Mouse (Mus musculus): ENCODE measurements around the gene Ube2s. TPM values are rescaled to one million over a fixed set of nuclear protein-coding genes. Genes with fewer than 3 reads are reported as not detected.
"Not testable (repeated sequence)": the region's sequence is repeated elsewhere in the genome, so short reads cannot be mapped to it uniquely, and the experiment has no call there.

Ube2s gene
- polyA plus RNA-seq, 1 experiment from 2014 or later, result 408 TPM

- H3K4me1 ChIP-seq, result peaks cover 38% of the 10 kb centered on the region
- WGBS, result under 1% methylated on average over 16 of the region's 16 CpGs
- peak overlapping the region; percentile 65 for H3K4me3 ChIP-seq
- peaks cover 87% of the 10 kb centered on the region for H3K27me3 ChIP-seq (ENCODE audit: poor library complexity, severe bottlenecking)
- H3K9me3 ChIP-seq, result peaks cover 5% of the 10 kb centered on the region; the same call in 1 of the 2 replicates
- no peak overlapping the region for H3K27ac ChIP-seq
- H3K36me3 ChIP-seq (replicated peaks), result no peaks in the 10 kb centered on the region
- DNase-seq (ENCODE audit: extremely low spot score, low spot score), result peak; percentile 42
Measured at GRCm38 (mm10) chr7:4842634-4843131, 30.3 kb upstream of the Ube2s start.

DNA sequence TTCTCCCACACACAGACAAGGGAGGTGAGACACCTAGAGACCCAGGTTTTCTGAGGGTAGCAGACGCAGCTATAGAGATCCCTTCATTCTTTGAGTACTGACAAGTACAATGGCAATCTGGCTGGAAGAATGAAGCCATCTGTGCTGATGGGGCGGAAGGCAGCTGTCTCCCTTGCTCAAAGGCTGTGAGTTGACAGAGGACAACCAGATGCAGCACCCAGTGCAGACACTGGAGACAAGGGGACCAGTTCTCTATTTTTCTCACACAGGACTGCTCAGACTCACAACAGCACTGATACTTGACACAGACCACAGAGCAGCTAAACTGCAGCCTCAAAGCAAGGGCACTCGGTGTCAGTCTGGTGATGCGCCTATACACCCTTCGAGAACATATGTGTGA, 29.7 kb upstream of the Ube2s start:
- Histone ChIP-seq H3K4me1 (peaks cover 44% of the 10 kb centered on the region), H3K27me3 (ENCODE audit: poor library complexity, severe bottlenecking) (peaks cover 91% of the 10 kb centered on the region), H3K36me3 (replicated peaks) (no peaks in the 10 kb centered on the region), H3K4me3 (peak overlapping the region; percentile 65; the same call in 1 of the 2 replicates), H3K9me3 (peaks cover 3% of the 10 kb centered on the region; the same call in 1 of the 2 replicates), H3K27ac (no peak overlapping the region)
- 61% methylated on average over 5 of the region's 5 CpGs for WGBS
- no peak for DNase-seq (ENCODE audit: extremely low spot score, low spot score)

DNA sequence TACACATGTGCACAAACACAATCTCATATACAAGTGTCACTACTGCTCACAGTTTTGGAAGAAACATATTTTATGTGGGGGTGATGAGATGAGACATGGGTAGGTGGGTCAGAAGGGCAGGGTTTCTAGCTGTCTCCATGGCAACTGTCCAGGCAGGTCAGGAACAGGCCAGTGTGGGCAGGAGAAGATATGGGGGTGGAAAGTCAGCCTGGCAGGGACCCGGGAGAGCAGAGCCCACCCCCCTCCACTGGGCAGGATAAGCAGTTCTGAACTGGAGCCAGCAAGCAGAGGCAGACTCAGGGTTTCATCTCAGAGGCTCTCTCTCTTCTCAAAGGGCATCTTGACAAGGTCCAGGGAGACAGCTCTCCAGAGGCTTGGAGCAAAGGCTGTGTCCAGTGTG, 25.2 kb upstream of the Ube2s start:
- Histone ChIP-seq H3K9me3 (no peaks in the 10 kb centered on the region), H3K4me1 (peaks cover 32% of the 10 kb centered on the region), H3K36me3 (replicated peaks) (no peaks in the 10 kb centered on the region), H3K27me3 (ENCODE audit: poor library complexity, severe bottlenecking) (peaks cover 86% of the 10 kb centered on the region), H3K4me3 (no peak overlapping the region), H3K27ac (no peak overlapping the region)
- no peak for DNase-seq (ENCODE audit: extremely low spot score, low spot score)
- 44% methylated on average over 1 of the region's 1 CpGs for WGBS

DNA sequence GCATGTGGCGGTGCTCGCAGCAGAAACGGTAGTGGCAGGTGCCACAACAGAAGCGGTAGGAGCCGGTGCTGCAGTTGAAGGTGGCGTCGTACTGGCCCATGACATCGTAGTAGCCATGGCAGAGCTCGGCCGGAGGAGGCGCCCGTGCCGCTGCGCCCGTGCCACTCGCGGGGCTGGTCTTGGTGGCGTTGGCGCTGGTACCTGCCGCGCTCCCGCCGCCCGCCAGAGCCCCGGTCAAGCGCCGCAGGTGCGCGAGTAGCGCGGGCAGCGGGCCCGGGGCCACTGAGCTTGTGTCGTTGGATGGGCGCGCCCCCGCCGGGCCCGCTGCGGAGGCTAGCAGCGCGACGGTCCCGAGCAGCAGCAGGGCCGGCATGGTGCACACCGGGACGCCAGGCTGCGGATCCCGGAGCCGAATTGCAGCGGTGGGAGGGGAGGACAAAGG, 24.0 kb upstream of the Ube2s start:
- peak overlapping the region; percentile 86 for H3K27ac ChIP-seq
- peaks cover 23% of the 10 kb centered on the region for H3K4me1 ChIP-seq
- H3K4me3 ChIP-seq, result peak overlapping the region; percentile 65
- no peaks in the 10 kb centered on the region for H3K36me3 ChIP-seq (replicated peaks)
- peaks cover 82% of the 10 kb centered on the region for H3K27me3 ChIP-seq (ENCODE audit: poor library complexity, severe bottlenecking)
- DNase-seq (ENCODE audit: extremely low spot score, low spot score), result peak; percentile 71
- WGBS, result under 1% methylated on average over 51 of the region's 51 CpGs
- no peaks in the 10 kb centered on the region for H3K9me3 ChIP-seq

GRCm38 (mm10) chr7:4835631-4836327, 23.4 kb upstream of the Ube2s start:
- H3K27ac ChIP-seq, result peak overlapping the region; percentile 86
- peak overlapping the region; percentile 65 for H3K4me3 ChIP-seq
- 5% methylated on average over 34 of the region's 34 CpGs for WGBS
- peaks cover 25% of the 10 kb centered on the region for H3K4me1 ChIP-seq
- DNase-seq (ENCODE audit: extremely low spot score, low spot score), result no peak
- H3K36me3 ChIP-seq (replicated peaks), result no peaks in the 10 kb centered on the region
- peaks cover 85% of the 10 kb centered on the region for H3K27me3 ChIP-seq (ENCODE audit: poor library complexity, severe bottlenecking)
- no peaks in the 10 kb centered on the region for H3K9me3 ChIP-seq

- Histone ChIP-seq H3K4me1 (peaks cover 10% of the 10 kb centered on the region; the same call in 1 of the 2 replicates), H3K36me3 (replicated peaks) (no peaks in the 10 kb centered on the region), H3K27me3 (ENCODE audit: poor library complexity, severe bottlenecking) (peaks cover 51% of the 10 kb centered on the region), H3K4me3 (no peak overlapping the region), H3K27ac (no peak overlapping the region), H3K9me3 (no peaks in the 10 kb centered on the region)
- WGBS, result 8% methylated on average over 12 of the region's 12 CpGs
- peak; percentile 29 for DNase-seq (ENCODE audit: extremely low spot score, low spot score)
Measured at GRCm38 (mm10) chr7:4830476-4830875, 18.1 kb upstream of the Ube2s start.

DNA sequence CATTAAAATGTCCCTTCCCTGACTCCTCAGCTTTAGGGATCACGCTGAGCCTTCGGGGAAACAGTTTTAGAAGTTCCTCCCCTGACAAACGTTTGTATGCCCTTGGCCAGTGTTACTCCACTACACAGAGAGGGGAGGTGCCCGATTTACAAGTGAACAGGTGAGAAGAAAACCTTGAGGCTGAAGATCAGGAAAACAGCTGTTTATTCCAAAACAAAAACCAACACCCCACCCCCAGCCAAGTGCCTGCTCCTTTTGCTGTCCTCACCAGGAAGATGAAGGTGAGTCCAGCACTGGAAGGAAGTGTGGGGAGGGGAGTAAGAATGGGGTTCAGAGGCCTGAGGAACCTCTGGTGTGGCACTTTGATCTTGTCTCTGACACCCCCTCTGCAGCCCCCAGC, 13.0 kb upstream of the Ube2s start:
- 58% methylated on average over 4 of the region's 4 CpGs for WGBS
- H3K27me3 ChIP-seq (ENCODE audit: poor library complexity, severe bottlenecking), result peaks cover 11% of the 10 kb centered on the region
- no peaks in the 10 kb centered on the region for H3K9me3 ChIP-seq
- H3K27ac ChIP-seq, result no peak overlapping the region
- no peak for DNase-seq (ENCODE audit: extremely low spot score, low spot score)
- H3K4me3 ChIP-seq, result no peak overlapping the region
- peaks cover 19% of the 10 kb centered on the region for H3K4me1 ChIP-seq
- no peaks in the 10 kb centered on the region for H3K36me3 ChIP-seq (replicated peaks)

DNA sequence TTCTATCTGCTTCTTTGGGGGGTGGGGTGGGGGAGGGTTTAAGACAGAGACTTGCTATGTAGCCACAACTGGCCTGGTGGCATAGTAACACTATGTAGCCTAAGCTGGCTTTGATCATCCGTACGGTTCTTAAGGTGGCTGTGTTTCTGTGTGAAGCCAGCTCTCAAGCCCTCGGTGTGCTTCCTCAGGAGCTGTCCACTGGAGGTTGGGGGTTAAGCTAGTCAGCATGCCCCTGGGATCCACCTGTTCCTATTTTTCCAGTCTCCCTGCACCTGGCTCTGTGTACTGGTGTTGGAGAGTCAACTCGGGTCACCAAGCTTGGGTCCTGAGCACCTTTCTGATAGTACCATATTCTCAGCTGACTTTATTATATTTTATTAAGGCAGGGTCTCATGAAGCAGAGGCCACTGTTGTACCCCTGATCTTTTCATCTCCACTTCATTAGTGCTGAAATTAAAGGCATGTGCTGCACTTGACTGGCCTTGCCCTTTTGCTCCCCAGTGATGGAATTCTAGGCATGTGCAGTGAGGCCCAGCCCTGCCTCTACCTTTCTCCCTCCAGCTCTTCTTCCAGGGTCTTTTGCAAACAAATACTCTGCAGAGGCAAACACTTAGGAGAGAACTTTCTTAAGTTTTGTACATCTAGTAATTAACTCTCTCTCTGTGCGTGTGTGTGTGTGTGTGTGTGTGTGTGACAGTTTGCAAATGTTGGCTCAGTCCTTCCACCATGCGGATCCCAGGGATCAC, 9.9 kb upstream of the Ube2s start:
- peaks cover 19% of the 10 kb centered on the region for H3K4me1 ChIP-seq
- H3K27me3 ChIP-seq (ENCODE audit: poor library complexity, severe bottlenecking), result no peaks in the 10 kb centered on the region
- WGBS, result 70% methylated on average over 6 of the region's 6 CpGs
- no peak overlapping the region for H3K27ac ChIP-seq
- no peaks in the 10 kb centered on the region for H3K36me3 ChIP-seq (replicated peaks)
- no peaks in the 10 kb centered on the region for H3K9me3 ChIP-seq
- DNase-seq (ENCODE audit: extremely low spot score, low spot score), result no peak
- H3K4me3 ChIP-seq, result no peak overlapping the region

GRCm38 (mm10) chr7:4821690-4822089, 9.3 kb upstream of the Ube2s start:
- Histone ChIP-seq H3K27ac (no peak overlapping the region), H3K4me1 (peaks cover 19% of the 10 kb centered on the region), H3K9me3 (no peaks in the 10 kb centered on the region), H3K36me3 (replicated peaks) (no peaks in the 10 kb centered on the region), H3K4me3 (no peak overlapping the region), H3K27me3 (ENCODE audit: poor library complexity, severe bottlenecking) (no peaks in the 10 kb centered on the region)
- 86% methylated on average over 4 of the region's 4 CpGs for WGBS
- DNase-seq (ENCODE audit: extremely low spot score, low spot score), result no peak

GRCm38 (mm10) chr7:4820925-4821324, 8.5 kb upstream of the Ube2s start:
- H3K27ac ChIP-seq; H3K36me3 ChIP-seq (replicated peaks); H3K4me3 ChIP-seq; DNase-seq (ENCODE audit: extremely low spot score, low spot score); H3K27me3 ChIP-seq (ENCODE audit: poor library complexity, severe bottlenecking); H3K9me3 ChIP-seq: not testable (repeated sequence)
- WGBS, result 92% methylated on average over 7 of the region's 7 CpGs
- peaks cover 19% of the 10 kb centered on the region for H3K4me1 ChIP-seq

DNA sequence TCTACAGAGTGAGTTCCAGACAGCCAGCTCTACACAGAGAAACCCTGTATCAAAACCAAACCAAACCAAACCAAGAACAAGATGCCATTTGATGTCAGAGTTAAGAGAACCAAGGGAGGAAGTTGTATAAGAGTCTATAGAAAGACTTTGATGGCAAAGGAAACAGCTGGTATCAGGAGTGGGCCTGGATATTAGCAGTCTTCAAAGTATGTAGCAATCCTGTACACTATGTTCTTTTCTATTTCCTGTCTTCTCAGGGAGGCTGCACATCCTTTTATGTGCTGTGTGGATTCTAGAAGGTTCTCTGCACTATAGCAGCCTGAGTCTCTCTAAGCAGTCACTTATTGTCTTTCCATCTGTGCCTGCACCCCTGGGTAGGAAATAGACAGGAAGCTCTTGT, 4.2 kb upstream of the Ube2s start:
- Histone ChIP-seq H3K4me1 (peaks cover 8% of the 10 kb centered on the region), H3K9me3 (no peaks in the 10 kb centered on the region), H3K36me3 (replicated peaks) (peaks cover under 1% of the 10 kb centered on the region; the same call in 1 of the 2 replicates), H3K27me3 (ENCODE audit: poor library complexity, severe bottlenecking) (no peaks in the 10 kb centered on the region), H3K4me3 (no peak overlapping the region), H3K27ac (no peak overlapping the region)
- DNase-seq (ENCODE audit: extremely low spot score, low spot score), result no peak

DNA sequence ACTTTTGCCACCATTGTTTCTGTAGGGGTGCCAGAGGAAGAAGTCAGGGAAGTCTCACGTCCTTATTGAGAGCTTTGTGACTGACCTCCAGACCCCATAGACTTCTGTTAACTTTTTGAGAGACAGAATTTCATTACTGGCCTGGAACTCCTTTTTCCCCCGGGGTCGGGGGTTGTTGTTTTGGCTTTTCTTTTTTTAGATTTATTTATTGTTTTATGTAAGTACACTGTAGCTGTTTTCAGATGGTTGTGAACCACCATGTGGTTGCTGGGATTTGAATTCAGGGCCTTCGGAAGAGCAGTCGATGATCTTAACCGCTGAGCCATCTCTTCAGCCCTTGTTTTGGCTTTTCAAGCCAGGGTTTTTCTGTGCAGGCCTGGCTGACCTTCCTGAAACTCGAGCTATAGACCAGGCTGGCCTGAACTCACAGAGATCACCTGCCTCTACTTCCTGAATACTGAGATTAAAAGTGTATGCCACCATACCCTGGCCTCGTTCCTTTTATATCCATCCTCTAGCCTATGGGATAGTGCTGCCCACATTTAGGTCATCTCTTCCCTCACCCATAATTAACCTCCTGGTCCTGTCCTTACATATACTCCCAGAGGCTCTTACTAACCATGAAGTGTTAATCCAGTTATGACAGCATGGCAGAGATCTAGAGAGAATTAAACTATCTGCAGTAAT, 858 bp upstream of the Ube2s start:
- WGBS, result 23% methylated on average over 8 of the region's 8 CpGs
- Histone ChIP-seq H3K4me3 (peak overlapping the region; percentile 100), H3K27ac (peak overlapping the region; percentile 98), H3K4me1 (peaks cover 37% of the 10 kb centered on the region), H3K9me3 (no peaks in the 10 kb centered on the region), H3K36me3 (replicated peaks) (peaks cover 34% of the 10 kb centered on the region), H3K27me3 (ENCODE audit: poor library complexity, severe bottlenecking) (no peaks in the 10 kb centered on the region)
- DNase-seq (ENCODE audit: extremely low spot score, low spot score), result no peak

Data from forebrain, embryonic 10.5 days (tissue).